Mouse (Mus musculus): ENCODE data around the gene Tenm2. TPM values are rescaled to one million over a fixed set of nuclear protein-coding genes. Genes with fewer than 3 reads are reported as not detected.

Tenm2 gene
- polyA plus RNA-seq, 1 experiment from 2014 or later: 30.2 TPM

DNA sequence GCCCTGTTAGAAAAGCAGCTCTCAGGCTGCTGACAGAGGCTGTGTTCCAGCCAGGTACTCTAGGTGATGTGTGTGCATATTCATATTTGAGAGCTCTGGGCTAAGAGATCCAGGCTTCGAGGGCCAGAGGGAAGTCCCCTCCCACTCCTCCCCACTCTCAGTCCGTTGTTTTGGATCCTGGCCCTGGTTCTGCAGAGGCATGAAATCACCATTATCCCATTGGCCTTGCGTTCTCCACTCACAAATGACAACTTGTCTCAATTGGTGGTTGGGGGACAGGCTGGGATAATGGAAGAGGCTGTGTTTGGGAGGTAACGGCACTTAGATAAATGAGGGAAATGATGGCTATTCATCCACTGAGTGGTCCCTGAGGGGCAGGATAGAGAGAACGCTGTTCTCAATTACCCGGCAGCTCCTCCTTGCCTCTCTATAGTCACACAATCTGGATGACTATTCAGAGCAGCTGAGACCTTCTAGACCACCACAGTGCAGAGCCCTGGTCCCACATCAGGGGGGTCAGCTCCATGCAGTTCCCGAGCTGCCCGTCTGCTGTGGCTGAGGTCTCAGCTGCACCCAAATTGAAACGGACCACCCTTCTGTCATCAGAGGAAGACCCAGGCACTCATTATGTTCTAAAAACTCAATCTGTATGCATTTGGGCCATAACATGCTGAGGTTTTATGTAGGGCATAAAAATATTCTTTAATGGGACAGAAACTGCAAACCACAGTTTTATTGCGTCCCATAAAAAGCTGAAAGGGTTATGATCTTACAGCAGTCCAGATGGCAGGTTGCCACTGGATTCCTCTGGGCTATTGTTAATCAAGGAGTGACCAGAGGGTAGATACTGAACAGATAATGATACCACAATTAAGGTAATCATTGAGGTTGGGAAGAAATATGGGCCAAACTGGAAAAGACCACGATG lies 1226.2 kb downstream of the Tenm2 start:
- Histone ChIP-seq H3K36me3 (replicated peaks; ENCODE audit: control insufficient read depth, insufficient read depth) (peaks cover 31% of the 10 kb centered on the region), H3K9me3 (ENCODE audit: control insufficient read depth, low read length) (no peaks in the 10 kb centered on the region), H3K9ac (no peak overlapping the region), H3K4me3 (replicated peaks; ENCODE audit: low read length) (no peak overlapping the region), H3K4me1 (replicated peaks; ENCODE audit: control insufficient read depth, insufficient read depth, low read length) (0 out of 2 replicates have a peak, but pooled peaks cover 3% of the 10 kb centered on the region), H3K27ac (no peak overlapping the region; the same call in 1 of the 2 replicates), H3K27me3 (ENCODE audit: control insufficient read depth, insufficient read depth, low read length) (no peaks in the 10 kb centered on the region), H3K4me2 (replicated peaks) (no peak overlapping the region)
- WGBS: 24% methylated on average over 11 of the region's 11 CpGs
- no peak for DNase-seq (ENCODE audit: low spot score)
- ATAC-seq (ENCODE audit: low FRiP score): peak; percentile 74

- Histone ChIP-seq H3K9me3 (ENCODE audit: control insufficient read depth, low read length) (no peaks in the 10 kb centered on the region), H3K4me2 (replicated peaks) (no peak overlapping the region), H3K4me1 (replicated peaks; ENCODE audit: control insufficient read depth, insufficient read depth, low read length) (peaks cover 20% of the 10 kb centered on the region), H3K4me3 (replicated peaks; ENCODE audit: low read length) (no peak overlapping the region), H3K27ac (no peak overlapping the region), H3K27me3 (ENCODE audit: control insufficient read depth, insufficient read depth, low read length) (no peaks in the 10 kb centered on the region), H3K36me3 (replicated peaks; ENCODE audit: control insufficient read depth, insufficient read depth) (peaks cover 18% of the 10 kb centered on the region), H3K9ac (no peak overlapping the region)
- ATAC-seq (ENCODE audit: low FRiP score) (no peak), DNase-seq (ENCODE audit: low spot score) (no peak)
- WGBS: 44% methylated on average over 4 of the region's 4 CpGs
Measured at GRCm38 (mm10) chr11:36002900-36003299, 1232.9 kb downstream of the Tenm2 start.

DNA sequence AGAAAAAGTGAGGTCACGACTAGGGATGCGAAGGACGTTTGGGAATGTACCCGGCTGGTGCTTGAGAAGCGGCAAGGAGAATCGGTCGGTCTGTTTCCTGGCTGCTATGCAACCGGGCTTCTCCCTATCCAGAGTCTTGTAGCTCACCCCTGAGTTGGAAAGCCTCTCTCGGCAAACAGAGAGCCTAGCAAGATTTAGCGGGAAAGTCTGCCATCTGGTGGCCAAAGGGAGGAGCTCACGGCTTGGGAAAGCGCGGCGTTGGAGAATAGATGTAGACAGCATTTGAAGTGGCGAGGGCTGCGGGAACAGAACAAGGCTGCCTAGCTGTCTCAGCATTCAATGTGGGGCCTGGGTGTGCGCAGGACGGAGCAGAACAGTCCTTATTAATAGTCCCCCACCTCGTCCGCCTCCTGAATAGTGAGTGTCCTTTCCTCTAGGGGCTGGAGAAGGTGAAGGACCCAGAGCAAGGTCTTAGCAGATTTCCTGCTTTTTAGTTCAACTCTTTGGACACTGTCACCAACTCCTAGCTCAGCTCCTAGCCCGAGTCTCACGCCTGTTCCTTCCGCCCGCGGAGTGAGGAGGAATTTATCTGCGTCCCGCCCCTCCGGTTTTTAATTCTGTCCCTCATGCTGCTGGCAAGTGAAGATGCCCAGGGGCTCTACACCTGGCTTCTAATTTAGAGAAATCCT lies 1234.3 kb downstream of the Tenm2 start:
- H3K27me3 ChIP-seq (ENCODE audit: control insufficient read depth, insufficient read depth, low read length): no peaks in the 10 kb centered on the region
- peak; percentile 99 for DNase-seq (ENCODE audit: low spot score)
- H3K4me3 ChIP-seq (replicated peaks; ENCODE audit: low read length): 0 out of 2 replicates have a peak overlapping the region, but pooled peaks have one; percentile 7
- 4% methylated on average over 28 of the region's 28 CpGs for WGBS
- H3K36me3 ChIP-seq (replicated peaks; ENCODE audit: control insufficient read depth, insufficient read depth): 0 out of 2 replicates have a peak, but pooled peaks cover 9% of the 10 kb centered on the region
- no peaks in the 10 kb centered on the region for H3K9me3 ChIP-seq (ENCODE audit: control insufficient read depth, low read length)
- H3K27ac ChIP-seq: no peak overlapping the region
- peak overlapping the region; percentile 45 for H3K4me2 ChIP-seq (replicated peaks)
- H3K9ac ChIP-seq: no peak overlapping the region
- peak; percentile 87 for ATAC-seq (ENCODE audit: low FRiP score)
- peaks cover 20% of the 10 kb centered on the region for H3K4me1 ChIP-seq (replicated peaks; ENCODE audit: control insufficient read depth, insufficient read depth, low read length)

- Histone ChIP-seq H3K4me1 (replicated peaks; ENCODE audit: control insufficient read depth, insufficient read depth, low read length) (peaks cover 20% of the 10 kb centered on the region), H3K9ac (no peak overlapping the region), H3K27ac (no peak overlapping the region), H3K9me3 (ENCODE audit: control insufficient read depth, low read length) (no peaks in the 10 kb centered on the region), H3K27me3 (ENCODE audit: control insufficient read depth, insufficient read depth, low read length) (no peaks in the 10 kb centered on the region), H3K36me3 (replicated peaks; ENCODE audit: control insufficient read depth, insufficient read depth) (0 out of 2 replicates have a peak, but pooled peaks cover 3% of the 10 kb centered on the region), H3K4me2 (replicated peaks) (peak overlapping the region; percentile 45), H3K4me3 (replicated peaks; ENCODE audit: low read length) (0 out of 2 replicates have a peak overlapping the region, but pooled peaks have one; percentile 7)
- ATAC-seq (ENCODE audit: low FRiP score) (no peak), DNase-seq (ENCODE audit: low spot score) (no peak)
- 5% methylated on average over 10 of the region's 10 CpGs for WGBS
Measured at GRCm38 (mm10) chr11:36000585-36001281, 1235.0 kb downstream of the Tenm2 start.

DNA sequence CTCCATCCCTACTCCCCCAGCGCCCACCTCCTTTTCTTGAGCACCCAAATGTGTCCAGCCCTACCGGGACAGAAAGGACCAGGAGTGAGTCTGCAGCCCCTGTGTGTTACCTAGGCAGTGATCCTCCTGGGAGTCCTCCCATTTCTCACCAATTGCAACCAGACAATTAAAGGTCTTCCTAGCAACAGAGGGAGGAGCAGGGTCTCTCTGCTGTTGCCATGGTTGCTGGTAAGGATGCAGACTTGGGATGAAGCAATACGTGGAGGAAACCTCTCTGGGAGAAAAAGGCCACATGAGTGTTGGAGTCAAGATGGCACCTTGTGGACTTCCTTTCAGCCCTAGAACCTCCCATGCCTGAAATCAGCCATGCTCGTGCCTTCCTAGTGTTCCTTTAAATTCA lies 1235.7 kb downstream of the Tenm2 start:
- Histone ChIP-seq H3K27me3 (ENCODE audit: control insufficient read depth, insufficient read depth, low read length) (no peaks in the 10 kb centered on the region), H3K4me1 (replicated peaks; ENCODE audit: control insufficient read depth, insufficient read depth, low read length) (peaks cover 20% of the 10 kb centered on the region), H3K4me3 (replicated peaks; ENCODE audit: low read length) (no peak overlapping the region), H3K36me3 (replicated peaks; ENCODE audit: control insufficient read depth, insufficient read depth) (0 out of 2 replicates have a peak, but pooled peaks cover 1% of the 10 kb centered on the region), H3K4me2 (replicated peaks) (no peak overlapping the region), H3K27ac (no peak overlapping the region), H3K9me3 (ENCODE audit: control insufficient read depth, low read length) (no peaks in the 10 kb centered on the region), H3K9ac (no peak overlapping the region)
- DNase-seq (ENCODE audit: low spot score): no peak
- WGBS: 12% methylated on average over 4 of the region's 4 CpGs
- 0 out of 2 replicates have a peak, but pooled peaks have one; percentile 35 for ATAC-seq (ENCODE audit: low FRiP score)

GRCm38 (mm10) chr11:35998048-35998447 lies 1237.7 kb downstream of the Tenm2 start:
- H3K36me3 ChIP-seq (replicated peaks; ENCODE audit: control insufficient read depth, insufficient read depth): no peaks in the 10 kb centered on the region
- peaks cover 20% of the 10 kb centered on the region for H3K4me1 ChIP-seq (replicated peaks; ENCODE audit: control insufficient read depth, insufficient read depth, low read length)
- H3K9me3 ChIP-seq (ENCODE audit: control insufficient read depth, low read length): no peaks in the 10 kb centered on the region
- no peak for DNase-seq (ENCODE audit: low spot score)
- H3K27ac ChIP-seq: no peak overlapping the region
- H3K4me3 ChIP-seq (replicated peaks; ENCODE audit: low read length): no peak overlapping the region
- H3K27me3 ChIP-seq (ENCODE audit: control insufficient read depth, insufficient read depth, low read length): no peaks in the 10 kb centered on the region
- ATAC-seq (ENCODE audit: low FRiP score): no peak
- no peak overlapping the region for H3K9ac ChIP-seq
- H3K4me2 ChIP-seq (replicated peaks): no peak overlapping the region
- 84% methylated on average over 12 of the region's 12 CpGs for WGBS

- ATAC-seq (ENCODE audit: low FRiP score): no peak
- Histone ChIP-seq H3K27ac (no peak overlapping the region), H3K9me3 (ENCODE audit: control insufficient read depth, low read length) (no peaks in the 10 kb centered on the region), H3K36me3 (replicated peaks; ENCODE audit: control insufficient read depth, insufficient read depth) (no peaks in the 10 kb centered on the region), H3K4me1 (replicated peaks; ENCODE audit: control insufficient read depth, insufficient read depth, low read length) (peaks cover 9% of the 10 kb centered on the region), H3K4me3 (replicated peaks; ENCODE audit: low read length) (no peak overlapping the region), H3K9ac (no peak overlapping the region), H3K27me3 (ENCODE audit: control insufficient read depth, insufficient read depth, low read length) (no peaks in the 10 kb centered on the region), H3K4me2 (replicated peaks) (no peak overlapping the region)
- DNase-seq (ENCODE audit: low spot score): no peak
Measured at GRCm38 (mm10) chr11:35995310-35995709, 1240.5 kb downstream of the Tenm2 start.

- 72% methylated on average over 2 of the region's 2 CpGs for WGBS
- Histone ChIP-seq H3K36me3 (replicated peaks; ENCODE audit: control insufficient read depth, insufficient read depth) (no peaks in the 10 kb centered on the region), H3K9me3 (ENCODE audit: control insufficient read depth, low read length) (no peaks in the 10 kb centered on the region), H3K9ac (no peak overlapping the region), H3K27me3 (ENCODE audit: control insufficient read depth, insufficient read depth, low read length) (no peaks in the 10 kb centered on the region), H3K4me1 (replicated peaks; ENCODE audit: control insufficient read depth, insufficient read depth, low read length) (no peaks in the 10 kb centered on the region), H3K27ac (no peak overlapping the region), H3K4me3 (replicated peaks; ENCODE audit: low read length) (no peak overlapping the region), H3K4me2 (replicated peaks) (no peak overlapping the region)
- ATAC-seq (ENCODE audit: low FRiP score) (no peak), DNase-seq (ENCODE audit: low spot score) (no peak)
Measured at GRCm38 (mm10) chr11:35991846-35992245, 1243.9 kb downstream of the Tenm2 start.

DNA sequence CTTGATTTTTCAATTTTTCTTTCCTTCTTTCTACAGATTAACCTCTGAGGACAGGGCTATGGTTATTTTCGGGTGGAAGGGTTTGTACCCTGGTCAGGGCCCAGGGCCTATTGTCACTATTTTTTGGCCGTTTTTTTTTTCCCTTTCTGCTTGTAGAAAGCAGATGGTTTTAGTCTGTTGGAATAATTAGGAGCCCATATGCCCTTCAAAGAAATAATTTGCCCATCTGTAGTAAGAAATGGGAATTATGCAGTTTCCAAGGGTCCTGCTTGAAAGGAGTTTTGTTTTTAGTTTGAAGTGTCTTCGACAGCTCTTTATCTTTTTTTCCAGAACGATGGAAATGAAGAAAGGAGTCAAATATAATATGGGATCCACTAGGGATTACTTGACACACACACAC lies 1245.8 kb downstream of the Tenm2 start:
- Histone ChIP-seq H3K4me1 (replicated peaks; ENCODE audit: control insufficient read depth, insufficient read depth, low read length) (peaks cover 6% of the 10 kb centered on the region), H3K4me3 (replicated peaks; ENCODE audit: low read length) (no peak overlapping the region), H3K9ac (no peak overlapping the region), H3K27ac (no peak overlapping the region), H3K36me3 (replicated peaks; ENCODE audit: control insufficient read depth, insufficient read depth) (no peaks in the 10 kb centered on the region), H3K4me2 (replicated peaks) (no peak overlapping the region), H3K9me3 (ENCODE audit: control insufficient read depth, low read length) (no peaks in the 10 kb centered on the region), H3K27me3 (ENCODE audit: control insufficient read depth, insufficient read depth, low read length) (no peaks in the 10 kb centered on the region)
- 58% methylated on average over 4 of the region's 4 CpGs for WGBS
- no peak for DNase-seq (ENCODE audit: low spot score)
- ATAC-seq (ENCODE audit: low FRiP score): no peak
